Mouse (Mus musculus) limb, embryonic 11.5 days (tissue): ENCODE results near the gene Eif5a2. TPM values are rescaled to one million over a fixed set of nuclear protein-coding genes. Genes with fewer than 3 reads are reported as not detected.

Source experiments
- polyA plus RNA-seq: library from polyadenylated mRNA; unstranded; fragments of >200 nt; fragmentation: Nextera tagmentation; extraction: Ambion mirVana; gene quantifications from 2 replicates; pipeline ENCODE4 v1.2.1, GENCODE M21; 2014

Eif5a2 gene
- polyA plus RNA-seq, 1 experiment from 2014 or later, result 15.2 TPM

Other genes with a start within 250 kb of the Eif5a2 start
- 0.11 TPM in 1 of 2 replicates, not detected in the other for gene Slc2a2, start 83.4 kb upstream of the Eif5a2 start, polyA plus RNA-seq
- gene Rpl22l1, start 24.2 kb downstream of the Eif5a2 start, polyA plus RNA-seq, result 395 and 431 TPM in 2 replicates
- not detected in 2 replicates for gene Gm1527, start 111.3 kb downstream of the Eif5a2 start, polyA plus RNA-seq